Mouse (Mus musculus): ENCODE results near the gene Gm2022. TPM values are rescaled to one million over a fixed set of nuclear protein-coding genes. Genes with fewer than 3 reads are reported as not detected.
"Not testable (repeated sequence)": the region's sequence is repeated elsewhere in the genome, so short reads cannot be mapped to it uniquely, and the experiment has no call there.

Gm2022 gene
- polyA plus RNA-seq (2015; fragmentation: Nextera tagmentation; extraction: Ambion mirVana), result not detected in 2 replicates

GRCm38 (mm10) chr12:87895070-87895469 lies at the start of gene Gm2022:
Gene Gm2022 (plus strand): TSS chr12:87895370.
- not testable (repeated sequence) for H3K36me3 ChIP-seq (ENCODE audit: control insufficient read depth, insufficient read depth); H3K4me3 ChIP-seq (ENCODE audit: low read length); H3K9me3 ChIP-seq (replicated peaks; ENCODE audit: control insufficient read depth, low read length); H3K9ac ChIP-seq (ENCODE audit: low read length); H3K4me2 ChIP-seq (ENCODE audit: low read depth, low read length); H3K27me3 ChIP-seq (ENCODE audit: control insufficient read depth, insufficient read depth, low read length); ATAC-seq (replicated peaks; ENCODE audit: extremely low read depth, insufficient read depth, low FRiP score); H3K4me1 ChIP-seq (ENCODE audit: control insufficient read depth, insufficient read depth, low read length); H3K27ac ChIP-seq (ENCODE audit: low read length)
- 57% methylated on average over 1 of the region's 1 CpGs for whole genome bisulfite sequencing

DNA sequence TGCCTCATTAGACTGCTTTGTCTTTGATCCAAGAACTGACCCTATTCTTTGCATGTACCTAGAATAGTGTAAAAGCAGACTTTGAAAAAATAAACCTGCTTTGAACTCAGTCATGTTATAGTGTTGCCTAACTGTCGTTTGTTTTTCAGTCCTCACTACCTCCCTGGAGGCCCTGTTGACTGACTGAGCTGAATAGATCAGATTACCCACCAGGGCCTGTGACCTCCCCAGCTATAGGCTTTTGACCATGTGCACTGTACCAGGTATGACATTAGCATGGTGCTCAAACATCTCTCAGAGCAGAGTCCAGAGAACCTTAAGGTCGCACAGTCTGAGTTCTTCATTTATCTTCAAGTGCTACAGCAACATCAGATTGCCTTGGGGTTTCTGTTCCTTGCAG lies 44.5 kb upstream of the Gm2022 start:
- H3K36me3 ChIP-seq (ENCODE audit: control insufficient read depth, insufficient read depth); H3K4me2 ChIP-seq (ENCODE audit: low read depth, low read length); H3K4me1 ChIP-seq (ENCODE audit: control insufficient read depth, insufficient read depth, low read length); H3K9me3 ChIP-seq (replicated peaks; ENCODE audit: control insufficient read depth, low read length); H3K27ac ChIP-seq (ENCODE audit: low read length); H3K4me3 ChIP-seq (ENCODE audit: low read length); ATAC-seq (replicated peaks; ENCODE audit: extremely low read depth, insufficient read depth, low FRiP score); H3K27me3 ChIP-seq (ENCODE audit: control insufficient read depth, insufficient read depth, low read length); H3K9ac ChIP-seq (ENCODE audit: low read length): not testable (repeated sequence)
- WGBS, result no CpG with 5 or more reads among the region's 2 CpGs

DNA sequence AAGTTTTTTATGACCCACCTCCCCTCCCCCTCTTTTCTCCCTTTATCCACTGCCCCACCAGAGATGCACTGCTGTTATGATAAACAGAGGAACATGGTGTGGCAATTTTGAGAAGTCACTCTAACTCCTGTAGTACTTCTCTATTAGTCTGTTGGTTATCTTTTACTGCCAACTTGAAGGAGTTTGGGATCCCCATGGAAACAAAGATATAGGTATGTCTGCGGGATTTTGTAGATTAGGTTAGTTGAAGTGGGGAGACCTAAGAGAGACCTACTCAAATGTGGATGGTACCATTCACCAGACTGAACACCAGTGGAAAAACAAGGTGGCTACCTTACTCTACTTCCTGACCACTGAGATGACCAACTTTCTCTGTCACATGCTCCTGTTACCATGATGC lies 39.1 kb upstream of the Gm2022 start:
- H3K9me3 ChIP-seq (replicated peaks; ENCODE audit: control insufficient read depth, low read length); H3K4me1 ChIP-seq (ENCODE audit: control insufficient read depth, insufficient read depth, low read length); H3K27ac ChIP-seq (ENCODE audit: low read length); H3K9ac ChIP-seq (ENCODE audit: low read length); H3K4me3 ChIP-seq (ENCODE audit: low read length); ATAC-seq (replicated peaks; ENCODE audit: extremely low read depth, insufficient read depth, low FRiP score); H3K27me3 ChIP-seq (ENCODE audit: control insufficient read depth, insufficient read depth, low read length); H3K36me3 ChIP-seq (ENCODE audit: control insufficient read depth, insufficient read depth); H3K4me2 ChIP-seq (ENCODE audit: low read depth, low read length): not testable (repeated sequence)
- 96% methylated on average over 1 of the region's 1 CpGs for WGBS

- not testable (repeated sequence) for H3K4me1 ChIP-seq (ENCODE audit: control insufficient read depth, insufficient read depth, low read length); H3K27me3 ChIP-seq (ENCODE audit: control insufficient read depth, insufficient read depth, low read length); ATAC-seq (replicated peaks; ENCODE audit: extremely low read depth, insufficient read depth, low FRiP score); H3K27ac ChIP-seq (ENCODE audit: low read length); H3K4me2 ChIP-seq (ENCODE audit: low read depth, low read length); H3K9me3 ChIP-seq (replicated peaks; ENCODE audit: control insufficient read depth, low read length); H3K9ac ChIP-seq (ENCODE audit: low read length); H3K4me3 ChIP-seq (ENCODE audit: low read length); H3K36me3 ChIP-seq (ENCODE audit: control insufficient read depth, insufficient read depth)
- 75% methylated on average over 23 of the region's 23 CpGs for WGBS
Observed at GRCm38 (mm10) chr12:87861740-87862692, 33.2 kb upstream of the Gm2022 start.

GRCm38 (mm10) chr12:87863638-87864037 lies 31.5 kb upstream of the Gm2022 start:
- H3K9ac ChIP-seq (ENCODE audit: low read length); H3K9me3 ChIP-seq (replicated peaks; ENCODE audit: control insufficient read depth, low read length); H3K4me1 ChIP-seq (ENCODE audit: control insufficient read depth, insufficient read depth, low read length); H3K27me3 ChIP-seq (ENCODE audit: control insufficient read depth, insufficient read depth, low read length); H3K36me3 ChIP-seq (ENCODE audit: control insufficient read depth, insufficient read depth); H3K4me2 ChIP-seq (ENCODE audit: low read depth, low read length); H3K27ac ChIP-seq (ENCODE audit: low read length); H3K4me3 ChIP-seq (ENCODE audit: low read length); ATAC-seq (replicated peaks; ENCODE audit: extremely low read depth, insufficient read depth, low FRiP score): not testable (repeated sequence)
- 88% methylated on average over 8 of the region's 11 CpGs for WGBS

- H3K27ac ChIP-seq (ENCODE audit: low read length); H3K9ac ChIP-seq (ENCODE audit: low read length); H3K4me2 ChIP-seq (ENCODE audit: low read depth, low read length); H3K9me3 ChIP-seq (replicated peaks; ENCODE audit: control insufficient read depth, low read length); H3K27me3 ChIP-seq (ENCODE audit: control insufficient read depth, insufficient read depth, low read length); ATAC-seq (replicated peaks; ENCODE audit: extremely low read depth, insufficient read depth, low FRiP score); H3K36me3 ChIP-seq (ENCODE audit: control insufficient read depth, insufficient read depth); H3K4me1 ChIP-seq (ENCODE audit: control insufficient read depth, insufficient read depth, low read length); H3K4me3 ChIP-seq (ENCODE audit: low read length): not testable (repeated sequence)
- WGBS, result 81% methylated on average over 2 of the region's 2 CpGs
Observed at GRCm38 (mm10) chr12:87864048-87864447, 31.1 kb upstream of the Gm2022 start.

DNA sequence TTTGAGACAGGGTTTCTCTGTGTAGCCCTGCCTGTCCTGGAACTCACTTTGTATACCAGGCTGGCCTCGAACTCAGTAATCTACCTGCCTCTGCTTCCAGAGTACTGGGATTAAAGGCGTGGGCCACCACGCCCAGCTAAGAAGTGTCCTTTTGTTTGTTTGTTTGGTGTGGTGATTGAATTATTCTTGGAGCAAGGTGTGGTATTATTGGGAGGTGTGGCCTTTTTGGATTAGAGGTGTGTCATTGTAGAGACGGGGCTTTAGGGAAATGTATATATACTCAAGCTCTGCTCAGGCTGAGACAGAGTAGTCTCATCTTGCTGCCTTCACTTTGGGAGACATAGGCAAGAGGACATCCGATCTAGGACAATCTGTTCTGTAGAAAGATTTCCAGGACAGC lies 21.4 kb upstream of the Gm2022 start, which contains the start of gene Gm2016:
TSS of gene Gm2016 (plus strand) at position 301 of the 400 bp plus-strand sequence.
- H3K4me2 ChIP-seq (ENCODE audit: low read depth, low read length); H3K36me3 ChIP-seq (ENCODE audit: control insufficient read depth, insufficient read depth); H3K9ac ChIP-seq (ENCODE audit: low read length); H3K27ac ChIP-seq (ENCODE audit: low read length); H3K4me3 ChIP-seq (ENCODE audit: low read length); H3K4me1 ChIP-seq (ENCODE audit: control insufficient read depth, insufficient read depth, low read length); H3K27me3 ChIP-seq (ENCODE audit: control insufficient read depth, insufficient read depth, low read length); ATAC-seq (replicated peaks; ENCODE audit: extremely low read depth, insufficient read depth, low FRiP score); H3K9me3 ChIP-seq (replicated peaks; ENCODE audit: control insufficient read depth, low read length): not testable (repeated sequence)
- 70% methylated on average over 5 of the region's 5 CpGs for WGBS

DNA sequence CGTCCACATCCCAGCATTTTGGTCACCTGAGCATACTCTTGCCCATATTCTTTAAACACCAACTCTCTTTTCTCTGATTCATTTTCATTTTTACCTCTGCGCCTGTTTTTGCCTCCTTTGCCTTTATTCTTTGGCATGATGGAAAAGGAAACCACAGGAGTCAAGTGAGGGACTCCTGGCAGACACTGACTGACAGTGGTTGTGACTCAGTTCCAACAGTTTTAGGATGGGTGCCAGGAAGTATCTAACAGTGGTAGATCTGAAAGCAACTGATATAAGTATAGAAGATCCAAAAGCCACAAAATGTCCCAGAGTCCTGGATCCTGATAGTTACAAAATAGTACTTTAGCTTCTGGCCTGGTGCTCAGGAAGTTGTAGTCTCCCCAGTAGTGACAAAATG lies 24.6 kb downstream of the Gm2022 start, which contains the start of gene Gm2035:
TSS of gene Gm2035 (minus strand) at position 137 of the 400 bp plus-strand sequence.
- H3K4me1 ChIP-seq (ENCODE audit: control insufficient read depth, insufficient read depth, low read length); H3K36me3 ChIP-seq (ENCODE audit: control insufficient read depth, insufficient read depth); H3K4me2 ChIP-seq (ENCODE audit: low read depth, low read length); H3K9ac ChIP-seq (ENCODE audit: low read length); H3K27me3 ChIP-seq (ENCODE audit: control insufficient read depth, insufficient read depth, low read length); H3K4me3 ChIP-seq (ENCODE audit: low read length); ATAC-seq (replicated peaks; ENCODE audit: extremely low read depth, insufficient read depth, low FRiP score); H3K9me3 ChIP-seq (replicated peaks; ENCODE audit: control insufficient read depth, low read length); H3K27ac ChIP-seq (ENCODE audit: low read length): not testable (repeated sequence)
- WGBS, result 61% methylated on average over 2 of the region's 2 CpGs
